ENCODE assay signal across 9 mouse cellular contexts in the genomic region with DNA sequence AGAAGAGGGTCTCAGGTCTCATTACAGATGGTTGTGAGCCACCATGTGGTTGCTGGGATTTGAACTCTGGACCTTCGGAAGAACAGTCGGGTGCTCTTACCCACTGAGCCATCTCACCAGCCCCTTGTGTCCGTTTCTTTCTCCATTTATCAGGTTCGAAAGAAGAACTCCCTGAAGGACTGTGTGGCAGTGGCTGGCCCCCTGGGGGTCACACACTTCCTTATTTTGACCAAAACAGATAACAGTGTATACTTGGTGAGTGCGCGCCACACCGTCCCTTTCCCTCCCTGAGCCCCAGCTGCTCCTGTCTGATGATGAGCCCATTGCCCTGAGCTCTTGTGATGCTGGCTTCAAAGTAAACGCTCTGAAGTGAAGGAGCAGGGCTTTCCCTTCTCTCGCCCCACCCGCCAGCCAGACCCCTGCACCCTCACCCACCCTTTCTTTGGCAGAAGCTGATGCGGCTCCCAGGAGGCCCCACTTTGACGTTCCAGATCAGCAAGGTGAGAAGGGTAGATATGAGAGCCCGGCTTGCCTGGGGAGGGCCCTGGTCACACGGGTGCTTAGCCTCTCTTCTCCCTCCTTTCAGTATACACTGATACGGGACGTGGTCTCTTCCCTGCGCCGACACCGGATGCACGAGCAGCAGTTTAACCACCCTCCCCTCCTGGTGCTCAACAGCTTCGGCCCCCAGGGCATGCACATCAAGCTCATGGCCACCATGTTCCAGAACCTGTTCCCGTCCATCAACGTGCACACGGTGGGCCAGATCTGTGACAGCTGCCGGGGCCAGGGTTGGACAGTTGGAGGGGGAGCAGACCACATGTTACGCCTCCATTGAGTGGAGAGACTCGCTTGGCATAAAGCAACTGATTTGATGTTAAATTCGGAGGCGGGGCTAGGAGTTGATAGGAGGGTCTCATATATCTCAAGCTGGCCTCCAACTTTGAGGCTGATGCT. TPM values are rescaled to one million over a fixed set of nuclear protein-coding genes. Genes with fewer than 3 reads are reported as not detected.
DNase-seq lines count a peak whose midpoint lies in the region; ATAC-seq and TF ChIP-seq lines count a peak whose summit lies in the region.
"Had no signal": no experiment of that assay in that cellular context is flagged by ENCODE, and none has a peak within 500 bp of the region (broad histone marks: within the 10 kb centered on the region; RNA-seq: fewer than 3 reads in every experiment).

No protein-coding gene starts in this region.

- H3K9ac ChIP-seq in kidney, postnatal 0 days (ENCODE audit: low read depth, low read length), result peak overlapping the region; percentile 28; the same call in 1 of the 2 replicates
- no peak overlapping the region for H3K9ac ChIP-seq in intestine, postnatal 0 days (ENCODE audit: low read depth, low read length)
- no peak overlapping the region for H3K9ac ChIP-seq in neural tube, embryonic 13.5 days

- DNase-seq in kidney, postnatal 0 days (ENCODE audit: low spot score), result no peak
- DNase-seq in kidney, adult 8-10 months, result no peak
- DNase-seq in embryonic facial prominence, embryonic 10.5 days (ENCODE audit: low spot score), result no peak
- DNase-seq in urinary bladder, adult 18-20 months (ENCODE audit: low spot score in 2 of 2), result no peak
- DNase-seq in left cerebral cortex, postnatal 25 days (ENCODE audit: low spot score in 2 of 2), result no peak
- no peak for DNase-seq in gastrocnemius, postnatal 36 days
- DNase-seq: adrenal gland, adult 2 months had no signal

- no peak for TF ChIP-seq CTCF in kidney, postnatal 0 days (IDR thresholded peaks at IDR 0.05; ENCODE audit: low read depth)
- TF ChIP-seq CTCF in intestine, postnatal 0 days (IDR thresholded peaks at IDR 0.05; ENCODE audit: low read depth), result no peak

- WGBS in kidney, postnatal 0 days, result 80% methylated on average over 29 of the region's 29 CpGs
- WGBS in embryonic facial prominence, embryonic 10.5 days, result 85% methylated on average over 29 of the region's 29 CpGs
- 68% methylated on average over 29 of the region's 29 CpGs for WGBS in intestine, postnatal 0 days
- WGBS in neural tube, embryonic 13.5 days, result 87% methylated on average over 29 of the region's 29 CpGs

- peak overlapping the region; percentile 64 for H3K4me2 ChIP-seq in kidney, postnatal 0 days (ENCODE audit: low read length)
- peak overlapping the region; percentile 88 for H3K4me2 ChIP-seq in intestine, postnatal 0 days (replicated peaks; ENCODE audit: low read depth)
- peak overlapping the region; percentile 92 for H3K4me2 ChIP-seq in neural tube, embryonic 13.5 days

- H3K9me3 ChIP-seq in kidney, postnatal 0 days (replicated peaks; ENCODE audit: low read length), result no peaks in the 10 kb centered on the region
- H3K9me3 ChIP-seq in embryonic facial prominence, embryonic 10.5 days, result peaks cover 6% of the 10 kb centered on the region; the same call in 1 of the 2 replicates
- no peaks in the 10 kb centered on the region for H3K9me3 ChIP-seq in intestine, postnatal 0 days (ENCODE audit: control insufficient read depth)
- H3K9me3 ChIP-seq in neural tube, embryonic 13.5 days, result no peaks in the 10 kb centered on the region

- intact Hi-C loops in left cerebral cortex, postnatal 25 days (cut with DNase I), result no loop called here
- intact Hi-C loops in gastrocnemius, postnatal 36 days (cut with DNase I), result no loop called here

- H3K4me3 ChIP-seq in kidney, postnatal 0 days (replicated peaks; ENCODE audit: low read depth, low read length), result peak overlapping the region; percentile 62; the same call in 1 of the 2 replicates
- peak overlapping the region; percentile 99 for H3K4me3 ChIP-seq in embryonic facial prominence, embryonic 10.5 days
- peak overlapping the region; percentile 9; the same call in 1 of the 2 replicates for H3K4me3 ChIP-seq in intestine, postnatal 0 days (ENCODE audit: low read depth, low read length)
- peak overlapping the region; percentile 84 for H3K4me3 ChIP-seq in neural tube, embryonic 13.5 days

- no peak for ATAC-seq in kidney, postnatal 0 days (replicated peaks; ENCODE audit: low FRiP score, low read depth)
- no peak for ATAC-seq in intestine, postnatal 0 days
- no peak for ATAC-seq in neural tube, embryonic 13.5 days (ENCODE audit: low read depth)

- H3K27me3 ChIP-seq in kidney, postnatal 0 days (ENCODE audit: insufficient read depth, low read length), result no peaks in the 10 kb centered on the region
- H3K27me3 ChIP-seq in embryonic facial prominence, embryonic 10.5 days (replicated peaks; ENCODE audit: low read depth, poor library complexity, severe bottlenecking), result no peaks in the 10 kb centered on the region
- H3K27me3 ChIP-seq in intestine, postnatal 0 days (replicated peaks; ENCODE audit: control insufficient read depth, insufficient read depth, low read length), result no peaks in the 10 kb centered on the region
- no peaks in the 10 kb centered on the region for H3K27me3 ChIP-seq in neural tube, embryonic 13.5 days

- no peak overlapping the region for H3K27ac ChIP-seq in kidney, postnatal 0 days
- H3K27ac ChIP-seq in embryonic facial prominence, embryonic 10.5 days (replicated peaks), result no peak overlapping the region; the same call in 1 of the 2 replicates
- no peak overlapping the region; the same call in 1 of the 2 replicates for H3K27ac ChIP-seq in intestine, postnatal 0 days (ENCODE audit: low read depth, low read length)
- H3K27ac ChIP-seq in neural tube, embryonic 13.5 days (replicated peaks), result no peak overlapping the region

- no peaks in the 10 kb centered on the region for H3K4me1 ChIP-seq in kidney, postnatal 0 days (replicated peaks; ENCODE audit: insufficient read depth, low read length)
- peaks cover 7% of the 10 kb centered on the region for H3K4me1 ChIP-seq in embryonic facial prominence, embryonic 10.5 days
- no peaks in the 10 kb centered on the region for H3K4me1 ChIP-seq in intestine, postnatal 0 days (replicated peaks; ENCODE audit: control insufficient read depth, insufficient read depth, low read length)
- H3K4me1 ChIP-seq in neural tube, embryonic 13.5 days (replicated peaks), result peaks cover 17% of the 10 kb centered on the region

- peaks cover 44% of the 10 kb centered on the region for H3K36me3 ChIP-seq in kidney, postnatal 0 days (ENCODE audit: insufficient read depth, low read length)
- H3K36me3 ChIP-seq in embryonic facial prominence, embryonic 10.5 days (replicated peaks), result peaks cover 54% of the 10 kb centered on the region
- peaks cover 47% of the 10 kb centered on the region for H3K36me3 ChIP-seq in intestine, postnatal 0 days (ENCODE audit: control insufficient read depth, insufficient read depth)
- peaks cover 53% of the 10 kb centered on the region for H3K36me3 ChIP-seq in neural tube, embryonic 13.5 days

RNA-seq across cellular contexts. Expression of gene Ppan, which starts 1.5 kb away (rescaled TPM):
- polyA plus RNA-seq in kidney, postnatal 0 days (2015; fragmentation: Nextera tagmentation; extraction: Ambion mirVana), result 56.3 and 57.9 TPM in 2 replicates
- 99.2 and 100 TPM in 2 replicates for polyA plus RNA-seq in embryonic facial prominence, embryonic 10.5 days (2016; fragmentation: Nextera tagmentation; extraction: Ambion mirVana)
- 18.7 and 21.4 TPM in 2 replicates for polyA plus RNA-seq in intestine, postnatal 0 days (2015; fragmentation: Nextera tagmentation; extraction: Ambion mirVana)
- 48.1 and 51.9 TPM in 2 replicates for polyA plus RNA-seq in neural tube, embryonic 13.5 days (2015; fragmentation: Nextera tagmentation; extraction: Ambion mirVana)
- 10 to 100 TPM; 19.9 to 21.1 TPM for total RNA-seq in left cerebral cortex, postnatal 25 days (2021)
- total RNA-seq in gastrocnemius, postnatal 36 days (2021), result 1 to 10 TPM; 6.1 to 8.7 TPM

RNA-seq across cellular contexts. Expression of gene Eif3g, which starts 9.0 kb away (rescaled TPM):
- polyA plus RNA-seq in kidney, postnatal 0 days (2015; fragmentation: Nextera tagmentation; extraction: Ambion mirVana), result 234 and 243 TPM in 2 replicates
- polyA plus RNA-seq in embryonic facial prominence, embryonic 10.5 days (2016; fragmentation: Nextera tagmentation; extraction: Ambion mirVana), result 411 and 431 TPM in 2 replicates
- 131 and 138 TPM in 2 replicates for polyA plus RNA-seq in intestine, postnatal 0 days (2015; fragmentation: Nextera tagmentation; extraction: Ambion mirVana)
- polyA plus RNA-seq in neural tube, embryonic 13.5 days (2015; fragmentation: Nextera tagmentation; extraction: Ambion mirVana), result 253 and 267 TPM in 2 replicates
- 100 to 1,000 TPM; 113 to 123 TPM for total RNA-seq in left cerebral cortex, postnatal 25 days (2021)
- total RNA-seq in gastrocnemius, postnatal 36 days (2021), result 10 to 100 TPM; 88.8 to 96.0 TPM

RNA-seq across cellular contexts. Expression of gene Angptl6, which starts 9.9 kb away (rescaled TPM):
- polyA plus RNA-seq in kidney, postnatal 0 days (2015; fragmentation: Nextera tagmentation; extraction: Ambion mirVana), result 2.5 and 2.6 TPM in 2 replicates
- 3.2 and 3.3 TPM in 2 replicates for polyA plus RNA-seq in embryonic facial prominence, embryonic 10.5 days (2016; fragmentation: Nextera tagmentation; extraction: Ambion mirVana)
- polyA plus RNA-seq in intestine, postnatal 0 days (2015; fragmentation: Nextera tagmentation; extraction: Ambion mirVana), result 9.4 and 9.8 TPM in 2 replicates
- 8.8 and 9.7 TPM in 2 replicates for polyA plus RNA-seq in neural tube, embryonic 13.5 days (2015; fragmentation: Nextera tagmentation; extraction: Ambion mirVana)
- 10 to 100 TPM in 1 of 2 experiments, 1 to 10 TPM in 1; 9.0 to 10.2 TPM for total RNA-seq in left cerebral cortex, postnatal 25 days (2021)
- total RNA-seq in gastrocnemius, postnatal 36 days (2021), result 1 to 10 TPM; 3.8 to 5.2 TPM

RNA-seq across cellular contexts. Expression of gene A230050P20Rik, which starts 21.0 kb away (rescaled TPM):
- 7.6 and 11.5 TPM in 2 replicates for polyA plus RNA-seq in kidney, postnatal 0 days (2015; fragmentation: Nextera tagmentation; extraction: Ambion mirVana)
- polyA plus RNA-seq in embryonic facial prominence, embryonic 10.5 days (2016; fragmentation: Nextera tagmentation; extraction: Ambion mirVana), result 1.1 and 2.2 TPM in 2 replicates
- 4.9 and 5.6 TPM in 2 replicates for polyA plus RNA-seq in intestine, postnatal 0 days (2015; fragmentation: Nextera tagmentation; extraction: Ambion mirVana)
- 2.6 and 2.7 TPM in 2 replicates for polyA plus RNA-seq in neural tube, embryonic 13.5 days (2015; fragmentation: Nextera tagmentation; extraction: Ambion mirVana)
- total RNA-seq in left cerebral cortex, postnatal 25 days (2021), result 10 to 100 TPM; 60.1 to 69.1 TPM
- 1 to 10 TPM; 1.7 TPM for total RNA-seq in gastrocnemius, postnatal 36 days (2021)

Comparison
In these comparisons a context has a peak if more than half of its experiments do, and no peak if none do; other contexts are left out.
1. H3K4me3 ChIP-seq: peak in every context shown above with its lines; median percentile 99 in embryonic facial prominence, embryonic 10.5 days; 84 in neural tube, embryonic 13.5 days; 62 in kidney, postnatal 0 days; 9 in intestine, postnatal 0 days.